Mouse (Mus musculus): ENCODE results near the gene E130208F15Rik. TPM values are rescaled to one million over a fixed set of nuclear protein-coding genes. Genes with fewer than 3 reads are reported as not detected.
A peak's percentile ranks its signal among the peaks of the same experiment; 100 is the strongest.

Gene E130208F15Rik
- polyA plus RNA-seq, 1 experiment from 2014 or later, result 1.8 TPM

DNA sequence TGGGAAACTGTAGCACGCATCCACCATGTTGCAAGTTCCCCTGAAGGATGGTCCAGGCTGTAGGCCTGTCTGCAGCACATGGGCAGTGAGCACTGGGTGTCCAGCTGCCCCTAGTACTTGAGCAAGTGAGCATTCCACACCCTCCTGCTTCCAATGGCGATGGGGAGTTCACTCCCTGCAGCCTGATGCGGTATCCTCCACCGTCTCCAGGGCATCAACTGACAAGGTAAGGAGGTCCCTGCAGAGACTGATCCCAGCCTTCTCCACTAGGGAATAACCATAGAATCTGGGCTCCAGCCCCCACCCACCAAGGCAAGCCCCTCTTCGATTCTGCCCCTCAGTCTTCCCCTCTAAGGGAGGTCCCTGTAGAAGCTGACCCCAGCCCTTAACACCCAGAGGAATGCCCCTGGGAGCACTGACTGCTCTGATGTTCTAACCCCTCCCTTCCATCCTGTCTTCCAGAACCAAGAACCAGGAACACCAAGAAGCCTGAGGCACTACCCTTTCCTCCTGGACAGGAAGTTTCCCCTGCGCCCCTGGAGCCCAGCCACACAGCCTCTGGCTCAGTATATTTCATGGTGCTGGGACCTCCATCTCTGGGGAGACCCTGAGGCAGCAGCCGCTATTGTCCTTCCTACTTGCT lies 32.3 kb upstream of the E130208F15Rik start:
- Histone ChIP-seq H3K9ac (no peak overlapping the region), H3K27me3 (peaks cover 33% of the 10 kb centered on the region), H3K36me3 (no peaks in the 10 kb centered on the region), H3K4me2 (no peak overlapping the region), H3K4me3 (replicated peaks) (no peak overlapping the region), H3K4me1 (replicated peaks) (no peaks in the 10 kb centered on the region), H3K27ac (no peak overlapping the region), H3K9me3 (replicated peaks) (no peaks in the 10 kb centered on the region)
- ATAC-seq (ENCODE audit: low read depth) (no peak), DNase-seq (no peak)
- WGBS (ENCODE audit: insufficient replicate concordance), result 60% methylated on average over 7 of the region's 7 CpGs

DNA sequence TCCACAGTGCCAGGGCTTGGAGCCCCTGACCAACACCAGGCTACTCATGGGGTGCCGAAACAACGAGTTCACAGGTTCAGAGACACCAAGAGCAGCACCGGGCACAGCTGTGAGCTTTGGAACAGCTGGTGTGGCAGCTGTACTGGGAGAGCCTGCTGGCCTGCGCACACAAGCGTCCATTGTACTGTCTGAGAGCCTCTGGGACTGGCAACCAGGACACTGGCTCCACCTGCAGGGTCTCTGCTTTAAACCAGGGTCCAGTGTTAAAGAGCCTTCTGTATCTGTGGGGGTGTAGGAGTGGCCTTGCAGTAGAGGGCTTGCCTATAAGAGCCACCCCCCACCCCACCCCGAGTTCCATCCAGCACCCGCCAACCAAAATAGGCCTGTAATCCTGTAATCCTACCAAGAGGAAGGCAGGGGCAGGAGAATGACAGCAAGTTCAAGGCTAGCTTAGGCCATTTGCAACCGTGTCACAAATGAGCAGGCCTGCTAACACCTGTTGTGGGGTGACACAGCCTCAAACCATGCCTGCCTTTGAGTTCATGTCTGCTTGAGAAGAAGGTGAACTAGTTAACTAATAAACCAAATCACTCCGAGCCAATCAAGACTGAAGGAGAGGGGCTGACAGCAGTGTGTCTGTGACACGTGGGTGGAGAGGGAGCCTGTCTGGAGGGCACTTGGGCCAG lies 31.7 kb upstream of the E130208F15Rik start:
- Histone ChIP-seq H3K4me3 (replicated peaks) (no peak overlapping the region), H3K27ac (no peak overlapping the region), H3K4me1 (replicated peaks) (no peaks in the 10 kb centered on the region), H3K27me3 (peaks cover 33% of the 10 kb centered on the region), H3K36me3 (no peaks in the 10 kb centered on the region), H3K9me3 (replicated peaks) (no peaks in the 10 kb centered on the region), H3K9ac (no peak overlapping the region), H3K4me2 (no peak overlapping the region)
- DNase-seq (no peak), ATAC-seq (ENCODE audit: low read depth) (no peak)
- WGBS (ENCODE audit: insufficient replicate concordance), result 46% methylated on average over 10 of the region's 10 CpGs

DNA sequence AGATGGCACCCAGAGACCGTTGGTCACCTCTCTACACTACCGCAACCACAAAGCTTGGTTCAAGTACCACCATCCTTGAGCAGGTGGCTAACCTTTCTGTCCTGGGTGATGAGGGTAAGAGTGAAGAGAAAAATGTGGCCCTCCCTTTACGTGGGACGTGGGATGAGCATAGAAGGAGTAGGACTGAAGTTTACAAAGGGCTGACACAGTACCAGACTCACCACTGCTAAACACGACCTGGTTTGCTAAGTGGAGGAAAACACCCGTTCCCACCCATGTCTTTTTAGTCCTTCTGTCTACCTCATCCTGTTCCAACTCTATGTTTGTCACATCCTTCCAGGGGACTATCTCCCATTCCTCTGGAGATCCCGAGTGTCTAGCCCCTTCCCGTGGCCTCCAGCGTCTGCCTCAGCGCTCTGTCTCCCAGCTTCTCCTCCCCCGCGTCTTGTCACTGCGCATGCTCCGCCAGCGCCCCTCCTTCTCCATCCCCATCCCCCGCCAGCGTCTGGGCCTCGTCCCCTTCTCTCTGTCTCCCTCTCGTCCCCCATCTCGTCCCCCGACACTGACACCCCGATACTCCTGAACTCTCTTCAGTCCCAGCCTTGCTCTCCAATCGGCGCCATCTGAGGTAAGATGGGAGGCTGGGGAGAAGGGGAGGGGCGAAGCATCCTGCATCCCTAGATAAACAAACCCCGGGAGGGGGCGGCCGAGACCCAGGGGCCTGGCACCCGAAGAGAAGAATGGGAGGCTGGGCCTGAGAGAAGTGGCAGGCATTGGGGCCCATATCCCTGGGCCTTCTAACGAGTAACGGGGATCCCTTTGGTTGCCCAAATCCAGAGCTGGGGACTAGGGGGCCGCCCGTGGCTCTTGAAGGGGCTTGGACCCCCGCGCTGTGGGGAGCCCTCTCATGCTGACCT lies 30.1 kb upstream of the E130208F15Rik start, which contains the start of gene Clip3:
TSS of gene Clip3 (plus strand) at position 514 of the 917 bp plus-strand sequence.
- DNase-seq, result no peak
- Histone ChIP-seq H3K9me3 (replicated peaks) (no peaks in the 10 kb centered on the region), H3K4me2 (peak within 1 kb of the TSS; percentile 29), H3K9ac (no peak within 1 kb of the TSS), H3K36me3 (no peaks in the 10 kb centered on the region), H3K4me1 (replicated peaks) (no peaks in the 10 kb centered on the region), H3K27me3 (peaks cover 33% of the 10 kb centered on the region), H3K27ac (no peak within 1 kb of the TSS), H3K4me3 (replicated peaks) (peak within 1 kb of the TSS; percentile 35)
- no peak for ATAC-seq (ENCODE audit: low read depth)
- WGBS (ENCODE audit: insufficient replicate concordance), result 9% methylated on average over 35 of the region's 35 CpGs

DNA sequence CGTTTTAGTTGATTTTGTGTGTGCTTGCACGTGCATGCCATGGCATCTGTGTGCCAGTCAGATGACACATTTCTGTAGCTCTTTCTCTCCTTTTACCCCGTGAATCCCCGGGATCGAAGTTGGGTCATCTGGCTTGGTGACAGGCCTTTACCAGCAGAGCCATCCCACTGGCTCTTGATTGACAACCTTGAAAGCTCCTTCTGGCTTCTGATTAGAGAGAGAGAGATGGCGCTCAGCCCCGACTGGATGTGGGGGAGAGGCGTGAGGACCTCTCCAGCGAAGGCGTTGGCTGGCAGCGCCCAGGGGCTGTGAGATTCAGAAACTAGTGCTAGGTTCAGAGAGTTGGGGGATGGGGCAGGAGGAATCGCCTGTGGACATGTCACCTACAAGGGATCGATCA lies 27.7 kb upstream of the E130208F15Rik start:
- no peak for ATAC-seq (ENCODE audit: low read depth)

DNA sequence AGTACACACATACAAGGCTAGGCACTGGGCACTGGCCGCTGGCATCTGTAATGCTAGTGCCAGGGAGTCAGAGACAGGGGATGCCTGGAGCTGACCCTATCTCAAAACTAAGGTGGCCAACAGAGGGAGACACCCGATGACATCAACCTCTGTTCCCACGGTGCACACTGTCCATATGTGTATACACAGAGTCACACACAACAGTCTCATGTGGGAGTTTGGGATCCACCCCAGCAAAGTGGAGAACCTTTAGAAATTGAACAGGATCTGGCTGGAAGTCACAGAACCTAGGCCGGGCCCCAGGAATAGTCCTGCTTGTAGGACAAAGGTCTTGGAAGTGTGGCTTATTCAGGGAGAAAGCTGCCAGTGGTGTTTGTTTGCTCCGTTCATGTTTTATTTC lies 27.2 kb upstream of the E130208F15Rik start:
- no peak overlapping the region for H3K9ac ChIP-seq
- no peaks in the 10 kb centered on the region for H3K36me3 ChIP-seq
- H3K27ac ChIP-seq, result no peak overlapping the region
- no peak overlapping the region for H3K4me2 ChIP-seq
- no peak overlapping the region for H3K4me3 ChIP-seq (replicated peaks)
- H3K4me1 ChIP-seq (replicated peaks), result no peaks in the 10 kb centered on the region; the same call in 1 of the 2 replicates
- WGBS (ENCODE audit: insufficient replicate concordance), result 66% methylated on average over 5 of the region's 5 CpGs
- H3K9me3 ChIP-seq (replicated peaks), result no peaks in the 10 kb centered on the region
- peaks cover 22% of the 10 kb centered on the region for H3K27me3 ChIP-seq
- DNase-seq, result no peak
- no peak for ATAC-seq (ENCODE audit: low read depth)

More for the DNA sequence above, 27.7 kb upstream of the E130208F15Rik start:
- Histone ChIP-seq H3K4me3 (replicated peaks) (no peak overlapping the region), H3K9me3 (replicated peaks) (no peaks in the 10 kb centered on the region), H3K9ac (no peak overlapping the region), H3K4me2 (no peak overlapping the region), H3K4me1 (replicated peaks) (no peaks in the 10 kb centered on the region; the same call in 1 of the 2 replicates), H3K27me3 (peaks cover 27% of the 10 kb centered on the region), H3K27ac (no peak overlapping the region), H3K36me3 (no peaks in the 10 kb centered on the region)
- 62% methylated on average over 13 of the region's 13 CpGs for WGBS (ENCODE audit: insufficient replicate concordance)
- DNase-seq, result no peak

DNA sequence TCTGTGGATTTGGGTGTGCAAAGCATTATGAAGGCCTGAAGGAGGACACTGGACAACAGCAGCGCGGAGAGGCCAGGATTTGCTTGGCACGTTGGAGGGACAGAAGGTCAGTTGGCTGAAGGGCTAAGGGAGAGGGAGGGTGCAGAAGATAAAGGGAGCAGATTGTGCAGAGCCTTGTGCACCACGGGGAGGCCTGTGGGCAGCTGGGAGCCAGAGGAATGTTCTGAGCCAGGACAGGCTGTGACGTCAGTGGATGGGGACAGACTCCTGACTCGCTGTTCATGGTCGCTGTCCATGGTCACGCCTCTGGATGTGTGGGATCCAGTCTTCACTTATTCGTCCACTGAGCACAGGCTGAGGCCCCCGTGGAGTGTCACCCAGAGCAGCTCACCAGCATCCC lies 26.4 kb upstream of the E130208F15Rik start:
- H3K4me2 ChIP-seq, result no peak overlapping the region
- H3K9me3 ChIP-seq (replicated peaks), result no peaks in the 10 kb centered on the region
- no peak for ATAC-seq (ENCODE audit: low read depth)
- no peak overlapping the region for H3K4me3 ChIP-seq (replicated peaks)
- WGBS (ENCODE audit: insufficient replicate concordance), result 40% methylated on average over 10 of the region's 10 CpGs
- no peaks in the 10 kb centered on the region for H3K36me3 ChIP-seq
- H3K4me1 ChIP-seq (replicated peaks), result no peaks in the 10 kb centered on the region; the same call in 1 of the 2 replicates
- no peak for DNase-seq
- peaks cover 19% of the 10 kb centered on the region for H3K27me3 ChIP-seq
- H3K27ac ChIP-seq, result no peak overlapping the region
- H3K9ac ChIP-seq, result no peak overlapping the region

DNA sequence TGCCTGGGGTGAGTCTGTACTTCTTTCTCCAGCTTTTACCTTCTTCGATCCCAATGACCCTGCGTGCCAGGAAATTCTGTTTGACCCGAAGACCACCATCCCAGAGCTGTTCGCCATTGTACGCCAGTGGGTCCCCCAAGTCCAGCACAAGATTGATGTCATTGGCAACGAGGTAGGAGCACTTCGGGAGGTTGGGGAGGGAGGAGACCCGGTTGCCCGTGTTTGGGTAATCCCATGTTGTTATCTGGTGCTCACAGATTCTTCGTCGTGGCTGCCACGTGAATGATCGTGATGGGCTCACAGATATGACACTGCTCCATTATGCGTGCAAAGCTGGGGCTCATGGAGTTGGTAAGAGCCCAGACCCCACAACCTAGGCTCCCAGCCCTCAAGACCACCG lies 24.7 kb upstream of the E130208F15Rik start:
- no peak for DNase-seq
- no peak overlapping the region for H3K4me3 ChIP-seq (replicated peaks)
- no peak overlapping the region for H3K4me2 ChIP-seq
- no peak overlapping the region for H3K9ac ChIP-seq
- no peaks in the 10 kb centered on the region for H3K36me3 ChIP-seq
- H3K4me1 ChIP-seq (replicated peaks), result no peaks in the 10 kb centered on the region; the same call in 1 of the 2 replicates
- H3K27ac ChIP-seq, result no peak overlapping the region
- H3K9me3 ChIP-seq (replicated peaks), result no peaks in the 10 kb centered on the region
- peaks cover 6% of the 10 kb centered on the region for H3K27me3 ChIP-seq
- ATAC-seq (ENCODE audit: low read depth), result no peak
- 53% methylated on average over 15 of the region's 15 CpGs for WGBS (ENCODE audit: insufficient replicate concordance)

DNA sequence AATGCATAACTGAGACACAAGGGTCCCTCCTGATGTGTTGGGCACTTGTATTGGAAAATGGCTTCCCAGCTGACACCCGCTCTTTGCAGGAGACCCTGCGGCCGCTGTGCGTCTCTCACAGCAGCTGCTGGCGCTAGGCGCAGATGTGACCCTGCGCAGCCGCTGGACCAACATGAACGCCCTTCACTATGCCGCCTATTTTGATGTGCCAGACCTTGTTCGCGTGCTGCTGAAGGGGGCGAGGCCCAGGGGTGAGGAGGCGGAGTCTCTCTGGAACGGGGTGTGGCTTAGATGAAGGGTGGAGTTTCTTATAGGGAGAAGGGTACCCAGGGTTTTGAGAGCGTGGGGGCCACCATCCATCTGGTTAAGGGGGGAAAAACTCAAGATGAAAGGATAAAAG lies 24.3 kb upstream of the E130208F15Rik start:
- WGBS (ENCODE audit: insufficient replicate concordance), result 67% methylated on average over 16 of the region's 16 CpGs
- ATAC-seq (ENCODE audit: low read depth), result no peak

DNA sequence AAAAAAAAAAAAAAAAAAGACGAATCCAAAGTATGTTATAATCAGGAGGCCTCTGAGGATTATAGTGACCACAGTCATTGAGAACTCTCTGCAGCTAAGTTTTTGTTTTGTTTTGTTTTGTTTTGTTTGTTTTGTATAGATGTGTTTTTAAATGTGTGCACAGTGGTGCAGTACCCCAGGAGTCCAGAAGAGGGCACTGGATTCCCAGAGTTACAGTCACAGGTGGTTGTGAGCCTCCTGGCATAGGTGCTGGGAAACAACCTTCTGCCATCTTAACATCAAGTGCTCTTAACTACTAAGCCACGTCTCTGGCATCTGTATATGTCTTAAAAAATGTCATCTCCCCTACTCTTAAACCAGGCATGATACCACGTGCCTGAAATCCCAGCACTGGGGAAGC lies 20.6 kb upstream of the E130208F15Rik start:
- ATAC-seq (ENCODE audit: low read depth) (no peak), DNase-seq (peak; percentile 28)
- Histone ChIP-seq H3K4me2 (no peak overlapping the region), H3K4me3 (replicated peaks) (no peak overlapping the region), H3K9me3 (replicated peaks) (no peaks in the 10 kb centered on the region), H3K27ac (no peak overlapping the region), H3K27me3 (no peaks in the 10 kb centered on the region; the same call in 1 of the 2 replicates), H3K4me1 (replicated peaks) (no peaks in the 10 kb centered on the region; the same call in 1 of the 2 replicates), H3K36me3 (no peaks in the 10 kb centered on the region), H3K9ac (no peak overlapping the region)
- 24% methylated on average over 3 of the region's 3 CpGs for WGBS (ENCODE audit: insufficient replicate concordance)

More for the DNA sequence above, 24.3 kb upstream of the E130208F15Rik start:
- H3K27me3 ChIP-seq, result peaks cover 1% of the 10 kb centered on the region
- no peak overlapping the region for H3K9ac ChIP-seq
- no peaks in the 10 kb centered on the region for H3K9me3 ChIP-seq (replicated peaks)
- DNase-seq, result no peak
- no peak overlapping the region for H3K4me2 ChIP-seq
- H3K4me3 ChIP-seq (replicated peaks), result no peak overlapping the region
- no peak overlapping the region for H3K27ac ChIP-seq
- H3K4me1 ChIP-seq (replicated peaks), result no peaks in the 10 kb centered on the region; the same call in 1 of the 2 replicates
- H3K36me3 ChIP-seq, result no peaks in the 10 kb centered on the region

DNA sequence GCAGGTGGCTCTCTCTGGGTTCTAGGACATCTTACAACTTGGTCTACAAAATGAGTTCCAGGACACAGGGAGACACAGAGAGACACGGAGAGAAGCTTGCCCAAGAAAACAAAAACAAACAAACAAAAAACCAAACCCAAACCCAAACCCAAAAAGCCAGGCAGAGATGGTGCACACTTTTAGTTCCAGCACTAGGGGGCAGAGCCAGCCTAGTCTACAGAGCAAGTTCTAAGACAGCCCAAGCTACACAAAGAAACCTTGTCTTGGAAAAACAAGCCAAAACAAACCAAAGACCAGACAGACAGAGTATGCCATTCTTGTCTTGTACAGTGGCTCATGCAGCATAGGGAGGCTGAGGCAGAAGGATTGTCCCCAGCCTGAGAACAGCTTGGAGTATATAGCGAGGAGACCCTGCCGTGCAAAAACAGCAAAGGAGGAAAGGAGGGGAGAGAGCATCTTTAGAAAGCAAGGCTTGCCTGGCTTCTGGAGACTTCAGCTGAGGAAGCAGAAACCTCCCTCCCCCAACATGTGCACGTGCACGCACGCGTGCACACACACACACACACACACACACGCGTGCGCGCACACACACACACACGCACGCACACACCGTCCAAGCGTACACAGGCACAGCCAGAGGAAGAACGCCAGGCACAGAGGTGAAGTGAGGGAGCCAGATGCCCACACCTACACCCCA lies 15.3 kb upstream of the E130208F15Rik start:
- Histone ChIP-seq H3K36me3 (0 out of 2 replicates have a peak, but pooled peaks cover 3% of the 10 kb centered on the region), H3K9ac (no peak overlapping the region), H3K9me3 (replicated peaks) (no peaks in the 10 kb centered on the region), H3K27ac (no peak overlapping the region), H3K4me2 (no peak overlapping the region), H3K4me3 (replicated peaks) (no peak overlapping the region), H3K27me3 (no peaks in the 10 kb centered on the region; the same call in 1 of the 2 replicates), H3K4me1 (replicated peaks) (peaks cover 19% of the 10 kb centered on the region)
- 81% methylated on average over 16 of the region's 16 CpGs for WGBS (ENCODE audit: insufficient replicate concordance)
- DNase-seq, result no peak
- ATAC-seq (ENCODE audit: low read depth), result no peak
